Mouse (Mus musculus) ES-E14 (cell line): ENCODE results near the gene Avil.

Experiments used
- CHD2 ChIP-seq: IDR thresholded peaks from 2 replicates; pipeline ENCODE4 v1.6.1; 2014; ENCODE audit warnings: mild to moderate bottlenecking, low read depth, low read length, inconsistent platforms
- HCFC1 ChIP-seq: IDR thresholded peaks from 2 replicates; pipeline ENCODE4 v1.6.1; 2012; ENCODE audit warnings: low read length, inconsistent platforms, borderline replicate concordance; ENCODE audit not compliant: insufficient read depth
- ZC3H11A ChIP-seq: IDR thresholded peaks from 2 replicates; pipeline ENCODE4 v1.6.1; 2012; ENCODE audit warnings: low read depth, mild to moderate bottlenecking, inconsistent platforms, low read length, borderline replicate concordance

GRCm38 (mm10) chr10:126984189-126985004 lies 16.1 kb upstream of the Avil start:
- no peak for TF ChIP-seq CHD2
- TF ChIP-seq ZC3H11A = no peak
- TF ChIP-seq HCFC1 = no peak
